2 mouse cellular contexts compared by ENCODE assay signal in the genomic region with DNA sequence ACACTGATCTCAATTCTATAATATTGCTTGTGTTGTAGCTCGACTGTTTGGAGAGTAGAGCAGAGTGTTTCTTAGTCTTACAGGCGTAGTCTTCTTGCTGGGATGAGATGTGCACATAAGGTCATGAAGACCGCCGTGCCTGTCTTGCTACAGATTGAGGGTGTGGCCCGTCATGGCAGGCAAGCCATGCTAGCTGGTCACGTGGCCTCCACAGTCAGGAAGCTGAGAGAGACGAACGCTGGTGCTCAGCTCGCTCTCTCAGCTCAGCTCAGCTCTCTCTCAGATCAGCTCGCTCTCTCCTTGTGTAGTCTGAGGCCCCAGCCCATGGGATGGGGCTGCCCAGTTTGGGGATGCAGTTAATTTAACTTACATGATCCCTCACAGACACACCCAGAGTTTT.
A peak's percentile ranks its signal among the peaks of the same experiment; 100 is the strongest.
TF ChIP-seq lines count a peak whose summit lies in the region.

No protein-coding gene starts in this region.

TF ChIP-seq in C2C12, 6 proteins besides CTCF, POLR2A, EP300 and RAD21:
- no peak for TF ChIP-seq MAX (IDR thresholded peaks at IDR 0.05)
- peak; percentile 3 for TF ChIP-seq USF1 (IDR thresholded peaks at IDR 0.05; ENCODE audit: low read depth)
- TF ChIP-seq FOSL1 (IDR thresholded peaks at IDR 0.05; ENCODE audit: insufficient read depth, low read length, poor library complexity, severe bottlenecking), result no peak
- no peak for TF ChIP-seq MYOG (IDR thresholded peaks at IDR 0.05; ENCODE audit: control insufficient read depth, extremely low read depth, insufficient read length)
- TF ChIP-seq MYOD1 (IDR thresholded peaks at IDR 0.05; ENCODE audit: control insufficient read depth, insufficient read length, low read depth), result no peak
- no peak for TF ChIP-seq CEBPB (IDR thresholded peaks at IDR 0.05; ENCODE audit: low read depth)

TF ChIP-seq in MEL, 35 proteins besides CTCF, POLR2A, EP300 and RAD21:
- TF ChIP-seq MXI1 (IDR thresholded peaks at IDR 0.05; ENCODE audit: low read depth, low read length) (peak; percentile 45; the same call in 1 of the 2 replicates), UBTF (IDR thresholded peaks at IDR 0.05; ENCODE audit: borderline replicate concordance, insufficient read depth, low read depth, low read length) (no peak), TBP (IDR thresholded peaks at IDR 0.05; ENCODE audit: low read depth, low read length) (no peak), USF1 (IDR thresholded peaks at IDR 0.05; ENCODE audit: low read depth, low read length) (peak; percentile 96), USF2 (IDR thresholded peaks at IDR 0.05; ENCODE audit: borderline replicate concordance in 1 of 2, insufficient read depth in 1 of 2, low read depth in 1 of 2, low read length in 2 of 2) (peak; percentile 31 to 75; a peak in 2 of 4 replicates), MAX (IDR thresholded peaks at IDR 0.05; ENCODE audit: low read length) (peak; percentile 70)
